Mouse (Mus musculus): ENCODE results near the gene Kars. TPM values are rescaled to one million over a fixed set of nuclear protein-coding genes. Genes with fewer than 3 reads are reported as not detected.

Gene Kars
- total and polyA plus RNA-seq, 3 experiments = 257 to 400 (median 304) TPM

- H3K9ac ChIP-seq (ENCODE audit: insufficient read depth, low read depth) = no peak overlapping the region
- peaks cover 3 to 15% of the 10 kb centered on the region in 2 experiments; a peak in 2 of 4 replicates for H3K4me1 ChIP-seq (ENCODE audit: control insufficient read depth in 1 of 2, insufficient read depth in 2 of 2)
- no peak overlapping the region for H3K4me3 ChIP-seq (replicated peaks in 1 of 3; ENCODE audit: low read depth in 2 of 3, low read length in 2 of 3, poor library complexity in 1 of 3)
- H3K9me3 ChIP-seq (replicated peaks; ENCODE audit: low read length) = no peaks in the 10 kb centered on the region
- in situ Hi-C loops (cut with MboI; ENCODE audit: low pct_ligation_motif_present, low pct_unique_long_range_greater_than_20kb, low sequenced_read_pairs) (no loop called here), dilution Hi-C loops (cut with MboI; ENCODE audit: extremely low pct_ligation_motif_present, extremely low pct_unique_long_range_greater_than_20kb, low sequenced_read_pairs) (no loop called here)
- TF ChIP-seq CTCF (conservative IDR thresholded peaks at IDR 0.05 in 1 of 2, IDR thresholded peaks at IDR 0.05 in 1 of 2; ENCODE audit: low read depth in 2 of 2, low read length in 2 of 2) (no peak), POLR2AphosphoS2 (IDR thresholded peaks at IDR 0.05; ENCODE audit: low read depth, low read length) (0 out of 2 replicates have a peak, but pooled peaks have one; percentile 1)
- no peak for DNase-seq (ENCODE audit: extremely low read depth)
- H3K79me2 ChIP-seq (replicated peaks; ENCODE audit: control insufficient read depth, extremely low read depth, insufficient read depth, poor library complexity, severe bottlenecking) = no peaks in the 10 kb centered on the region
- no peak overlapping the region for H3K4me2 ChIP-seq (ENCODE audit: insufficient read depth, low read depth, poor library complexity, severe bottlenecking)
- H3K36me3 ChIP-seq (replicated peaks in 1 of 2; ENCODE audit: control insufficient read depth in 1 of 2, insufficient read depth in 1 of 2, low read length in 1 of 2) = peaks cover 20 to 70% of the 10 kb centered on the region in 2 experiments
- no peak overlapping the region for H3K27ac ChIP-seq (ENCODE audit: insufficient read depth, low read depth)
- no peaks in the 10 kb centered on the region for H3K27me3 ChIP-seq (replicated peaks)
Observed at GRCm38 (mm10) chr8:111967246-111967870, 43.8 kb downstream of the Kars start.

GRCm38 (mm10) chr8:111964849-111965561 is 46.1 kb downstream of the Kars start:
- Histone ChIP-seq H3K9ac (ENCODE audit: insufficient read depth, low read depth) (no peak overlapping the region), H3K36me3 (replicated peaks in 1 of 2; ENCODE audit: control insufficient read depth in 1 of 2, insufficient read depth in 1 of 2, low read length in 1 of 2) (peaks cover 11 to 65% of the 10 kb centered on the region in 2 experiments), H3K4me3 (replicated peaks in 1 of 3; ENCODE audit: low read depth in 2 of 3, low read length in 2 of 3, poor library complexity in 1 of 3) (no peak overlapping the region), H3K4me1 (ENCODE audit: control insufficient read depth in 1 of 2, insufficient read depth in 2 of 2) (peaks cover 3 to 15% of the 10 kb centered on the region in 2 experiments; a peak in 2 of 4 replicates), H3K4me2 (ENCODE audit: insufficient read depth, low read depth, poor library complexity, severe bottlenecking) (no peak overlapping the region), H3K27me3 (replicated peaks) (no peaks in the 10 kb centered on the region), H3K9me3 (replicated peaks; ENCODE audit: low read length) (no peaks in the 10 kb centered on the region), H3K79me2 (replicated peaks; ENCODE audit: control insufficient read depth, extremely low read depth, insufficient read depth, poor library complexity, severe bottlenecking) (no peaks in the 10 kb centered on the region), H3K27ac (ENCODE audit: insufficient read depth, low read depth) (no peak overlapping the region)
- dilution Hi-C loops (cut with MboI; ENCODE audit: extremely low pct_ligation_motif_present, extremely low pct_unique_long_range_greater_than_20kb, low sequenced_read_pairs) (no loop called here), in situ Hi-C loops (cut with MboI; ENCODE audit: low pct_ligation_motif_present, low pct_unique_long_range_greater_than_20kb, low sequenced_read_pairs) (no loop called here)
- DNase-seq (ENCODE audit: extremely low read depth) = no peak
- TF ChIP-seq EP300 (IDR thresholded peaks at IDR 0.05; ENCODE audit: low read length) (no peak), MYC (IDR thresholded peaks at IDR 0.05; ENCODE audit: low read depth, low read length) (no peak), NRF1 (IDR thresholded peaks at IDR 0.05; ENCODE audit: low read depth, low read length) (no peak), ZC3H11A (IDR thresholded peaks at IDR 0.05; ENCODE audit: low read depth, low read length) (no peak), JUN (IDR thresholded peaks at IDR 0.05; ENCODE audit: insufficient read depth, low read depth, low read length) (no peak), MXI1 (IDR thresholded peaks at IDR 0.05; ENCODE audit: low read depth, low read length) (no peak), MAFK (IDR thresholded peaks at IDR 0.05; ENCODE audit: insufficient replicate concordance, low read length) (no peak), ZMIZ1 (IDR thresholded peaks at IDR 0.05; ENCODE audit: low read depth, low read length) (no peak), RAD21 (IDR thresholded peaks at IDR 0.05; ENCODE audit: low read depth, low read length) (no peak), IRF4 (IDR thresholded peaks at IDR 0.05; ENCODE audit: low read depth, low read length) (no peak), CTCF (conservative IDR thresholded peaks at IDR 0.05 in 1 of 2, IDR thresholded peaks at IDR 0.05 in 1 of 2; ENCODE audit: low read depth in 2 of 2, low read length in 2 of 2) (no peak)
